Mouse (Mus musculus): Measurements from ENCODE around the gene Ube2g2. TPM values are rescaled to one million over a fixed set of nuclear protein-coding genes. Genes with fewer than 3 reads are reported as not detected.

Ube2g2 gene
- total and polyA plus RNA-seq, 3 experiments = 28.7 to 59.4 (median 40.8) TPM

DNA sequence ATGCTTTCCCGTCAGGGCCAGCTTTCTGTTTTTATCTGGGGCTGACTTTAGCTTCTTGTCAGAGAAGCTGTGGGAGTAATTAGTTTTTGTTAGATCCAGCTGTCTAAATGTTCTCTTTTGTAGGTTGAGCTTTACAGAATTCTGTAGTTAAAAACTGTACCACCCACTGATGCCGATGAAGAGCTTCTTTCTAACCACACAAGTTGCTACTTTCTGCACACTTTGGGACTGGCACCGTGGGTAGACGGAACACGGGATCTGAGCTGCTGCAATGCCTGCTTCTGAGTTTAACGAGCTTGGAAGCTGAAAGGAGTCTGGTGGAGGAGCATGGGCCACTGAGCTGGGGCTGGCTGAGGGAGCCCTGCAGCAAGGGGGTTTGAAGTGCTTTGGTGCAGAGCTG lies 30.5 kb upstream of the Ube2g2 start:
- dilution Hi-C loops (cut with MboI; ENCODE audit: extremely low pct_ligation_motif_present, extremely low pct_unique_long_range_greater_than_20kb, low sequenced_read_pairs) (no loop called here), in situ Hi-C loops (cut with MboI; ENCODE audit: low pct_ligation_motif_present, low pct_unique_long_range_greater_than_20kb, low sequenced_read_pairs) (no loop called here)
- no peaks in the 10 kb centered on the region for H3K79me2 ChIP-seq (replicated peaks; ENCODE audit: control insufficient read depth, extremely low read depth, insufficient read depth, poor library complexity, severe bottlenecking)
- H3K27me3 ChIP-seq (replicated peaks) = no peaks in the 10 kb centered on the region
- no peak overlapping the region for H3K4me3 ChIP-seq (replicated peaks in 1 of 3; ENCODE audit: low read depth in 2 of 3, low read length in 2 of 3, poor library complexity in 1 of 3)
- no peak overlapping the region for H3K4me2 ChIP-seq (ENCODE audit: insufficient read depth, low read depth, poor library complexity, severe bottlenecking)
- TF ChIP-seq ZKSCAN1 (IDR thresholded peaks at IDR 0.05; ENCODE audit: borderline replicate concordance, low read depth, low read length) (no peak), TBP (conservative IDR thresholded peaks at IDR 0.05; ENCODE audit: low read depth, low read length) (no peak), ZNF384 (IDR thresholded peaks at IDR 0.05; ENCODE audit: low read depth, low read length) (no peak), JUND (conservative IDR thresholded peaks at IDR 0.05; ENCODE audit: low read depth, low read length) (no peak), MXI1 (IDR thresholded peaks at IDR 0.05; ENCODE audit: low read depth, low read length) (no peak), CHD1 (IDR thresholded peaks at IDR 0.05; ENCODE audit: low read depth, low read length) (no peak), HCFC1 (IDR thresholded peaks at IDR 0.05; ENCODE audit: low read depth, low read length) (no peak), RCOR1 (conservative IDR thresholded peaks at IDR 0.05; ENCODE audit: low read depth, low read length) (no peak), GABPA (IDR thresholded peaks at IDR 0.05; ENCODE audit: insufficient replicate concordance, low read depth, low read length) (no peak)
- H3K4me1 ChIP-seq (ENCODE audit: control insufficient read depth in 1 of 2, insufficient read depth in 2 of 2) = peaks cover 0 to 18% of the 10 kb centered on the region in 2 experiments; a peak in 1 of 4 replicates
- peaks cover 4% of the 10 kb centered on the region for H3K9me3 ChIP-seq (replicated peaks; ENCODE audit: low read length)
- no peak overlapping the region for H3K9ac ChIP-seq (ENCODE audit: insufficient read depth, low read depth)
- H3K27ac ChIP-seq (ENCODE audit: insufficient read depth, low read depth) = no peak overlapping the region
- H3K36me3 ChIP-seq (replicated peaks in 1 of 2; ENCODE audit: control insufficient read depth in 1 of 2, insufficient read depth in 1 of 2, low read length in 1 of 2) = peaks cover 36 to 93% of the 10 kb centered on the region in 2 experiments
- no peak for DNase-seq (ENCODE audit: extremely low read depth)

DNA sequence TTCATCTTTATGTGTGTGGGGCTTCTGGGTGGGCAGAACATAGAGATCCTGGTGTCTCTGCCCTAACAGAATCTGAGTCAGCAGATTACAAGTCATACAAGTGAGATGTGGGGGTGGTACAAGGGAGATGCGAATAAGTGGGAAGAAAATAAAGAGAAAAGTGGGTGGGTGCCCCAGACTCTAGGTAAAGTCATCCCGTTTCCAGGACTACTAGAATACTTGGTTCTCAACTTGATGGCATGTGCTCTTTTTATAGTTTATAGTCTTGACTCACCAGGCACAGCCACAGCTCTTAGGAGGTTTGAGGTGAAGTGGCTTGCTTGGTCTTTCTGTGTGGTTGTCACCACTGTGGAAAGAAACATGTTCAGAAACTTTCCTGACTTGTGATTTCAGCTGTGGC lies 26.0 kb upstream of the Ube2g2 start:
- no peak overlapping the region for H3K4me3 ChIP-seq (replicated peaks in 1 of 3; ENCODE audit: low read depth in 2 of 3, low read length in 2 of 3, poor library complexity in 1 of 3)
- H3K36me3 ChIP-seq (replicated peaks in 1 of 2; ENCODE audit: control insufficient read depth in 1 of 2, insufficient read depth in 1 of 2, low read length in 1 of 2) = peaks cover 49 to 82% of the 10 kb centered on the region in 2 experiments
- H3K4me2 ChIP-seq (ENCODE audit: insufficient read depth, low read depth, poor library complexity, severe bottlenecking) = no peak overlapping the region
- H3K4me1 ChIP-seq (ENCODE audit: control insufficient read depth in 1 of 2, insufficient read depth in 2 of 2) = 0 out of 4 replicates have a peak, but pooled peaks cover 0 to 1% of the 10 kb centered on the region in 2 experiments
- no peaks in the 10 kb centered on the region for H3K27me3 ChIP-seq (replicated peaks)
- dilution Hi-C loops (cut with MboI; ENCODE audit: extremely low pct_ligation_motif_present, extremely low pct_unique_long_range_greater_than_20kb, low sequenced_read_pairs) (no loop called here), in situ Hi-C loops (cut with MboI; ENCODE audit: low pct_ligation_motif_present, low pct_unique_long_range_greater_than_20kb, low sequenced_read_pairs) (no loop called here)
- DNase-seq (ENCODE audit: extremely low read depth) = no peak
- no peak for TF ChIP-seq ELF1 (IDR thresholded peaks at IDR 0.05; ENCODE audit: low read depth, low read length)
- no peak for TF ChIP-seq PAX5 (IDR thresholded peaks at IDR 0.05; ENCODE audit: low read length)
- TF ChIP-seq RAD21 (IDR thresholded peaks at IDR 0.05; ENCODE audit: low read depth, low read length) = no peak
- no peak for TF ChIP-seq TCF12 (IDR thresholded peaks at IDR 0.05; ENCODE audit: low read depth, low read length)
- no peak for TF ChIP-seq EP300 (IDR thresholded peaks at IDR 0.05; ENCODE audit: low read length)
- TF ChIP-seq MYC (IDR thresholded peaks at IDR 0.05; ENCODE audit: low read depth, low read length) = no peak
- peaks cover 4% of the 10 kb centered on the region for H3K9me3 ChIP-seq (replicated peaks; ENCODE audit: low read length)
- H3K9ac ChIP-seq (ENCODE audit: insufficient read depth, low read depth) = no peak overlapping the region
- H3K27ac ChIP-seq (ENCODE audit: insufficient read depth, low read depth) = no peak overlapping the region
- H3K79me2 ChIP-seq (replicated peaks; ENCODE audit: control insufficient read depth, extremely low read depth, insufficient read depth, poor library complexity, severe bottlenecking) = no peaks in the 10 kb centered on the region

Data from CH12.LX (cell line).